Mouse (Mus musculus): Measurements from ENCODE around the gene Cfap57. TPM values are rescaled to one million over a fixed set of nuclear protein-coding genes. Genes with fewer than 3 reads are reported as not detected.

Gene Cfap57
- polyA plus RNA-seq (2012; ENCODE audit: insufficient read depth, low replicate concordance) = not detected in 2 replicates

DNA sequence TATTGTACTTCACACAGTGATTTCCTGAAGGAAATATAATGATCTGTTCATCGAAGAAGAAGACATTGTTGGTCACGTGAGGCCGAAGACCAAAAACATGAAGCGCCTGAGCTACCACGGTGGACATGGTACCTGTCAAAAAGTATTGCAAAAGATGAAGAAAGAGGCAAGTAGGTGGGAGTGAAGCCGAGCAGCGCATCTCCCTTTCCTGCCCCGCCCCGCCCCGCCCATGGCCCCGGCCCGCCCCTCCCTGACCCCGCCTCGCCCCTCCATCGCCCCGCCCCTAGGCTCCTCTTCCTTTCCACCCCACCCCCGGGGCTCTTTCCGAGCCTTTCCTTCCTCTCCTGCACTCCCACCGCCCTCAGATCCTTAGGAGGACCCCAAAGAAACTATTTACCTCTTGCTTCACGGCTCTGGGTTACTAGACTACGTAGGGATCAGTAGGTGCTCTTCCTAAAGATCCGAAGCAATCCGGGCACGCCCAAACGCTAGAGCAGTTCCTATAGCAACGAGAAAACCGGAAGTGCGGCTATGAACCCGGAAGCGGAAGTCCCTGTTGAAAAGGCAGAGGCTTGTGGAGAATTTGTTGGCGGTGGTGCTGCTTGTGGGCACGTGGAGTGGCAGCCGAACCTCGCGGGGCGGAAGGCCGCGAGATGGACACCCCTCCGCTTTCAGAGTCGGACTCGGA, at the start of gene Cfap57, which contains the start of gene Ebna1bp2:
Cfap57 (minus strand) TSS at position 499 of the 688 bp plus-strand sequence.
Ebna1bp2 (plus strand) TSS at position 521 of the 688 bp plus-strand sequence.
- H3K9me3 ChIP-seq = no peaks in the 10 kb centered on the region
- peaks cover 21% of the 10 kb centered on the region for H3K4me1 ChIP-seq
- TF ChIP-seq FLI1 (IDR thresholded peaks at IDR 0.05; ENCODE audit: low read length) = peak; percentile 94; the same call in 1 of the 2 replicates
- no peak for TF ChIP-seq GATA1 (IDR thresholded peaks at IDR 0.05; ENCODE audit: borderline replicate concordance, low read length)
- peaks cover 7% of the 10 kb centered on the region for H3K27me3 ChIP-seq (replicated peaks)
- H3K36me3 ChIP-seq (replicated peaks; ENCODE audit: low read length) = peaks cover 30% of the 10 kb centered on the region
- H3K4me3 ChIP-seq (replicated peaks) = peak within 1 kb of the TSS; percentile 98

GRCm38 (mm10) chr4:118658652-118659051, 38.1 kb upstream of the Cfap57 start, which contains the start of gene Olfr62:
Olfr62 (plus strand) TSS chr4:118658952.
- Histone ChIP-seq H3K27me3 (replicated peaks) (peaks cover 39% of the 10 kb centered on the region), H3K36me3 (replicated peaks; ENCODE audit: low read length) (no peaks in the 10 kb centered on the region)
- TF ChIP-seq FLI1 (IDR thresholded peaks at IDR 0.05; ENCODE audit: low read length) = no peak
- no peak for TF ChIP-seq GATA1 (IDR thresholded peaks at IDR 0.05; ENCODE audit: borderline replicate concordance, low read length)

DNA sequence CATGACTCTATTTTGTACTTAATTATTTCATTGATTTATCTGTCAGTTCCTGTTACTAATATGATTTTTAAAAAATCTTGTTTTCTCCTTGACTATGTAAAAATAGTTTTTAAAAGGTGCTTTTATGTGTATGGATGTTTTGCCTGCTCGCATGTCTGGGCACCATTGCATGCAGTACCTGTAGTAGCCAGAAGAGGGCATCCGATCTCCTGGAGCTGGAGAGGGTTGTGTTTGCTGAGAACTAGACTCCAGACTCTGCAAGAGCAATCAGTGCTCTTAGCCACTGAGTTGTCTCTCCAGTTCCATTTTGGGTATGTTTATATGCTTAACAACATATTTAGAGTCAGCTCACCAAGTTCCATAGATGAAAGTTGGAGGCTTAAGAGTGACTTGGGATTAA, 24.7 kb upstream of the Cfap57 start:
- H3K9me3 ChIP-seq = no peaks in the 10 kb centered on the region
- no peak overlapping the region for H3K4me3 ChIP-seq (replicated peaks)
- no peaks in the 10 kb centered on the region for H3K36me3 ChIP-seq (replicated peaks; ENCODE audit: low read length)
- TF ChIP-seq GATA1 (IDR thresholded peaks at IDR 0.05; ENCODE audit: borderline replicate concordance, low read length) (no peak), FLI1 (IDR thresholded peaks at IDR 0.05; ENCODE audit: low read length) (no peak)
- H3K27me3 ChIP-seq (replicated peaks) = peaks cover 18% of the 10 kb centered on the region
- peaks cover 4% of the 10 kb centered on the region for H3K4me1 ChIP-seq

More at GRCm38 (mm10) chr4:118658652-118659051, 38.1 kb upstream of the Cfap57 start, which contains the start of gene Olfr62:
- Histone ChIP-seq H3K4me3 (replicated peaks) (no peak within 1 kb of the TSS), H3K4me1 (no peaks in the 10 kb centered on the region), H3K9me3 (no peaks in the 10 kb centered on the region)

DNA sequence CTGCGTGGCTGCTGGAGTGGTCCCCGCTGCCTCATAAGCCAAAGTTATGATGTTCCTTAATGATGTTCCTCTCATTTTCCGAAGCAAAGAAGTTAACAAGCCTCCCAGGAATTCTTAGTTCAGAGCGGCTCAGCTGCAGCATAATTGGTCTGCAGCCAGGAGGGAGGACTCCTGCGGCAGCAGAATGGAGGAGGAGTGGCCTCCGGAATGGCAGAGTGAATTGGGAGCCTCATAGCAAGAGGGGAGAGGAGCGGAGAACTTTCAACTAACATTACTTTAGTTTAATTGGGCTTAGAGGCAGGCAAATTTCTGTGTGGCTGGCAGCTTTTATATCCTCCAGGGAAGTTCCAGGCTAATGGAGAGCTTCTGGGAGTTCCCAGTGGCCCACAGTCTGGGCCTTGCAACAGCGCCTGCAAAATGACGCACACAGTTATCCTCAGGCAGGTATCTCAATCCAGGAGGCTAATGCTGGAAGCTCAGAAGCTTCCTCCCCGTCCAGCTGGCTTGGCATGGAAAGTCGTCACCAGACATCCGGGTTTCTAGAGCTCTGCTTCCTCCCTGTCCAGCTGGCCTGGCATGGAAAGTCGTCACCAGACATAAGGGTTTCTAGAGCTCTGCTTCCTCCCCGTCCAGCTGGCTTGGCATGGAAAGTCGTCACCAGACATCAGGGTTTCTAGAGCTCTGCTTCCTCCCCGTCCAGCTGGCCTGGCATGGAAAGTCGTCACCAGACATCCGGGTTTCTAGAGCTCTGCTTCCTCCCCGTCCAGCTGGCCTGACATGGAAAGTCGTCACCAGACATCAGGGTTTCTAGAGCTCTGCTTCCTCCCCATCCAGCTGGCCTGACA, 22.0 kb upstream of the Cfap57 start:
- H3K9me3 ChIP-seq = no peaks in the 10 kb centered on the region
- peaks cover 4% of the 10 kb centered on the region for H3K4me1 ChIP-seq
- H3K4me3 ChIP-seq (replicated peaks) = no peak overlapping the region
- peaks cover 14% of the 10 kb centered on the region for H3K27me3 ChIP-seq (replicated peaks)
- no peak for TF ChIP-seq GATA1 (IDR thresholded peaks at IDR 0.05; ENCODE audit: borderline replicate concordance, low read length)
- no peak for TF ChIP-seq FLI1 (IDR thresholded peaks at IDR 0.05; ENCODE audit: low read length)
- H3K36me3 ChIP-seq (replicated peaks; ENCODE audit: low read length) = no peaks in the 10 kb centered on the region

DNA sequence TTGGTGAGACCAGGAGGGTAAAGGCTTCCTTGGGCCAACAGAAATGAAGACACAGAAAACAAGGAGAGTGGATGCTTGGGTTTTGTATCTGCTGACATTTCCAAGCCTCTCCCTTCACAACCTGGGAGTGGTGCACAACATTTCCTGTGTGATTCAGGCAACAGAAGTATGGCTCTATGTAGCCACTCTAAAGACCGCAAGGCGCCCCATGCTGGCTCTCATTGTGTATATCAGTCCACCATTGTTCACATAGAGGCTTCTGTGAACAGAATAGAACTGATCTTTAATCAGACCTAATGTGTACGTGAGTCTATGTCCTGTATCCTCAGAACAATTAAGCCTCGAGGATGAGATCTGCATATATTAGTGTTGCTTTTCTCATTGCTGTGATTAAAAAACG, 9.7 kb upstream of the Cfap57 start:
- H3K36me3 ChIP-seq (replicated peaks; ENCODE audit: low read length) = peaks cover 67% of the 10 kb centered on the region
- H3K4me1 ChIP-seq = peaks cover 9% of the 10 kb centered on the region
- H3K27me3 ChIP-seq (replicated peaks) = peaks cover 4% of the 10 kb centered on the region
- H3K9me3 ChIP-seq = no peaks in the 10 kb centered on the region
- no peak overlapping the region for H3K4me3 ChIP-seq (replicated peaks)
- TF ChIP-seq FLI1 (IDR thresholded peaks at IDR 0.05; ENCODE audit: low read length) (no peak), GATA1 (IDR thresholded peaks at IDR 0.05; ENCODE audit: borderline replicate concordance, low read length) (no peak)

DNA sequence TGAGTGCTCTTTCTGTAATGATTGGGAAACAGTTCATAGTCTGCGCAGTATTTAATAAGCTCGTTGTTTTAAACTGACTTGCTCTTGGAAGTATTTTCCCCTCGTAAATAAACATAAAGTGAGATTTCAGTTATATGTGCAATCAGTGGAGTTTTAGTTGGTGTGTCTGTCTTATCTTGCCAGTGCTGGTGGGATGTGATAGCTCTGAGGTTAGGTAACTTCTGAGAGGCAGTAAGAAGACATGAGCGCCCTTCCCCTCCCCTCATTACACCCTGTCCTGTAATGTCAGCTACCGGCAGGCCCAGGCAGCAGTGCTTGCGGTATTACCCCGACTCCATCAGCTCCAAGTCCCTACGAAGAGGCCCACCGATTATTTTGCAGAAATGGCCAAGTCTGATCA, 1.2 kb upstream of the Cfap57 start:
- Histone ChIP-seq H3K4me1 (peaks cover 18% of the 10 kb centered on the region), H3K9me3 (no peaks in the 10 kb centered on the region), H3K36me3 (replicated peaks; ENCODE audit: low read length) (peaks cover 44% of the 10 kb centered on the region), H3K27me3 (replicated peaks) (peaks cover under 1% of the 10 kb centered on the region), H3K4me3 (replicated peaks) (peak overlapping the region; percentile 98)
- TF ChIP-seq FLI1 (IDR thresholded peaks at IDR 0.05; ENCODE audit: low read length) = no peak
- no peak for TF ChIP-seq GATA1 (IDR thresholded peaks at IDR 0.05; ENCODE audit: borderline replicate concordance, low read length)

DNA sequence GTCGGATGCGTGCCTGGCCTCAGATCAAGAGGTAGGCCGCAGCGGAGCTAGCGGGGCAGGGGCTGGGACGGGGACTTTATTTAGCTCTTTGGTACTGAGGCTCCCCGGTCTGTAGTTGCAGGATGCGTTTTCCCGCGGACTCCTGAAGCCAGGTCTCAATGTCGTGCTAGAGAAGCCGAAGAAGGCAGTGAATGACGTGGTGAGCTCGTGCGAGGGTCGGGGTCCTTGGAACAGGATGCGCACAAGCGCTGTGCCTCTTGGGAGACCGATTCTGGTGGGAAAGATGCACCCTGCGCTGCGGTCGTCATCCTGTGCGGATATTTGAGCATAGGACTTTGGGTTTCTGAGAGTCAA, 367 bp upstream of the Cfap57 start:
- TF ChIP-seq GATA1 (IDR thresholded peaks at IDR 0.05; ENCODE audit: borderline replicate concordance, low read length) (no peak), FLI1 (IDR thresholded peaks at IDR 0.05; ENCODE audit: low read length) (no peak)
- Histone ChIP-seq H3K36me3 (replicated peaks; ENCODE audit: low read length) (peaks cover 36% of the 10 kb centered on the region), H3K4me3 (replicated peaks) (peak overlapping the region; percentile 98), H3K9me3 (no peaks in the 10 kb centered on the region), H3K4me1 (peaks cover 21% of the 10 kb centered on the region), H3K27me3 (replicated peaks) (peaks cover 5% of the 10 kb centered on the region)

GRCm38 (mm10) chr4:118615412-118615811, 5.2 kb downstream of the Cfap57 start:
- Histone ChIP-seq H3K27me3 (replicated peaks) (peaks cover 42% of the 10 kb centered on the region), H3K36me3 (replicated peaks; ENCODE audit: low read length) (no peaks in the 10 kb centered on the region), H3K4me3 (replicated peaks) (no peak overlapping the region), H3K4me1 (peaks cover 8% of the 10 kb centered on the region), H3K9me3 (peaks cover 3% of the 10 kb centered on the region)
- TF ChIP-seq FLI1 (IDR thresholded peaks at IDR 0.05; ENCODE audit: low read length) (no peak), GATA1 (IDR thresholded peaks at IDR 0.05; ENCODE audit: borderline replicate concordance, low read length) (no peak)

DNA sequence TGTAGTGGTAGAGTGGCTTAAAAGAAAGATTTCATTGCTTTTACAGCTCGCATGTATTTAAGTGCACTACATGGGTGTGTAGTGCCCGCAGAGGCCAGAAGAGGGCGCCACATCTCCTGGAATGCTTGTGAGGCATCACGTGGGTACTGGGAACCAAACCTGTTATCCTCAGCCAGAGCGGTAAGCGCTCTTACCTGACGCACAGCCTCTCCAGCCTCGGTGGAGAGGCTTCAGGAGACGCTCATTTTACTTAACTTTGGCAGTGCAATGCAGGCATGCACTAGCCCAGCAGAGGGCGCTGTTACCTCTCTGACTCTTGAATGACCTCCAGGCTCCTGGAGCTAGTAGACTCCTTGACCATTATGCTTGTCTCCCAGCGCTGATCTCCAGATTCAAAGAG, 8.0 kb downstream of the Cfap57 start:
- Histone ChIP-seq H3K27me3 (replicated peaks) (peaks cover 67% of the 10 kb centered on the region), H3K9me3 (peaks cover 3% of the 10 kb centered on the region), H3K4me1 (peaks cover 8% of the 10 kb centered on the region), H3K36me3 (replicated peaks; ENCODE audit: low read length) (no peaks in the 10 kb centered on the region), H3K4me3 (replicated peaks) (no peak overlapping the region)
- no peak for TF ChIP-seq FLI1 (IDR thresholded peaks at IDR 0.05; ENCODE audit: low read length)
- TF ChIP-seq GATA1 (IDR thresholded peaks at IDR 0.05; ENCODE audit: borderline replicate concordance, low read length) = no peak

Data from megakaryocyte, embryonic 14.5 days (primary cell).